Mouse (Mus musculus): ENCODE measurements around the gene Tada3. TPM values are rescaled to one million over a fixed set of nuclear protein-coding genes. Genes with fewer than 3 reads are reported as not detected.
"Not testable (repeated sequence)": the region's sequence is repeated elsewhere in the genome, so short reads cannot be mapped to it uniquely, and the experiment has no call there.

Gene Tada3
- total RNA-seq, 2 experiments from 2014 or later: 53.4 to 54.9 TPM

- DNase-seq (ENCODE audit: low spot score in 2 of 2): no peak
Measured at GRCm38 (mm10) chr6:113346897-113347296, 30.8 kb downstream of the Tada3 start.

DNA sequence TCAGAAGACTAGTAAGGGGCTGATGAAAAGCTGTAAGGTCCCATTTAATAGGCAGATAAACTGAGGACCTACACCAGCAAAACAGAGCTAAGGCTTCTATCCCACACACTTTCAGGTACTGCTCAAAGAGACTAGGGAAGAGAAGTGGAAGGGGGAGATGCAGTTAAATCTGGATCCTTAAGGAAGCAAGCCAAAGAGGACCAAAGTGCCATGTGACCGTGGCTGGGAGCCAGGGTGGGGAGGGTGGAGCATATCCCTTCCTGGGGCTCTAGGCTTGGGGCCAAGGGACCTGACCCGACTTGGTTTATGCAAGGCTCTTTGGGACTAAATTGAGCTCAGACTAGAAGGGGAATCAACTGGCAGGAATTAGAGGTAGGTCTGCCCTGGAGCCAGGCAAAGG is 33.4 kb downstream of the Tada3 start:
- DNase-seq (ENCODE audit: low spot score in 2 of 2): no peak

- peak; percentile 69 to 71 for DNase-seq (ENCODE audit: low spot score in 2 of 2)
Measured at GRCm38 (mm10) chr6:113343177-113344092, 34.2 kb downstream of the Tada3 start, which contains the start of gene Camk1. Gene Camk1, minus strand, starts transcription at chr6:113343984.

DNA sequence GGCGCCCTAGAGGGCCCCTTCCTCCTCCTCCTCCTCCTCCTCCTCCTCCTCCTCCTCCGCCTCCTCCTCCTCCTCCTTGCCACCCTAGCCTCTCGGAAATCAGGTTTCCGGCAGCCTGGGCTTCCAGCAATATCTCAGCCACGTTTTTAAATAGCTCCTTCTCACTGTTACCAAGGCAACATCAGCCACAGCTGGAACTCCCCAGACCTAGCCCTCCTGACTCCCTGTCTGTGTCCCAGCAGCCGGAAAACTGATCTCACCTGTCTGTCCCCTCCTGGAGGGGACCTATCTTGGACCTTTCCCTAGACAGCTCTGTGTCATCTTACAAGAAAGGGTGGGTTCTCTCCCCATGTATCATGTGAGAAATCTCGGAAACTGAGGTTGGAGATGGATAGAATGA is 35.4 kb downstream of the Tada3 start:
- DNase-seq (ENCODE audit: low spot score in 2 of 2): no peak

DNA sequence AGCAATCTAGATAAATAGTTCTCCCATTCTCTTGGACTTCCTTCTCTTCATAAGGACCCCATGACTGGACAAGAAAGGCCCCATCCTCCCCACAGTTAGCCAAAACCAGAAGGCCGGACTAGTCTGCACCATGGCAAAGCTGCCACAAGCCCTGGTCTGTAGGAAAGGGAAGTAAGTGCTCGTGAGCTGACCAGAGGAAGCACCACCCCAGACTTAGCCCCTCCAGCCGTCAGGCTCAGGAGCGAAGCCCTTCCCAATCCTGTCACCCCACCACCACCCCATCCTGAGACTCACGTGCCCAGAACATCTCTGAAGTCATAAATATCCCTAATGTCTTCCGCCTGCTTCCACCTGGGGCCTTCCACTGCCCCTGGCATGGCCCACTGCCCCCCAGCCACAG is 36.1 kb downstream of the Tada3 start:
- no peak for DNase-seq (ENCODE audit: low spot score in 2 of 2)

DNA sequence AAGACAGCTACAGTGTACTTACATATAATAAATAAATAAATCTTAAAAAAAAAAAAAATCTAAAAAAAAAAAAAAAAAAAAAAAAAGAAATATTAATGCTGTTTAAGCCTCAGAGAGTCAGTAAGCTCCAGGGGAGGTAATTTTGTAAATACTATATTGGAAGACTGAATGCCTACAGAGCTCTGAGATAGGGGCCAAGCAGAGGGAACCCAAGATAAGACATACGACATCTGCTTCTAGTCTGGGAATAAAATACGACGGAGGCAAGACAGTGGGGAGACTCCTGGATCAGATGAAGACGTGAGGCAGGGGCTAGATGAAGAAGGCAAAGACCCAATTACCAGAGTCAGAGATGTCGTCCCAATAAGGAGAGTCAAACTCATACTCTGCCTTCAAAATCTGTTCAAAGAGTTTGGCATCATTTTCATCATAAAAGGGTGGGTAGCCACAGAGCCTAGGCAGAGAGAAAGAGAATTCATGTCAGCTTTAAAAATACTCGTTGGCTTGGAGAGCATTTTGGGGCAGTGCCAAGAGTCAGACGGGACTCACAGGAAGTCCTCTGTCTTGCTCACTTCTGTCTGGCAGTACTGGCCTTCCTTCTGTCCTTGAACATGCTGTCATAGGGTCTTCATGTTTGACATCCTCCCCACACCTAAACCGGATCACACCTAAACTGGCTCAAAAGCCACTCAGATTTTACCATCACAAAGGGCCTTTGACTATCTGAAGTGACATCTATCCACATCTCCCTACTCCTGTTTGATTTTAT is 40.6 kb downstream of the Tada3 start:
- no peak for DNase-seq (ENCODE audit: low spot score in 2 of 2)

- DNase-seq (ENCODE audit: low spot score in 2 of 2): no peak
Measured at GRCm38 (mm10) chr6:113334216-113334615, 43.5 kb downstream of the Tada3 start.

DNA sequence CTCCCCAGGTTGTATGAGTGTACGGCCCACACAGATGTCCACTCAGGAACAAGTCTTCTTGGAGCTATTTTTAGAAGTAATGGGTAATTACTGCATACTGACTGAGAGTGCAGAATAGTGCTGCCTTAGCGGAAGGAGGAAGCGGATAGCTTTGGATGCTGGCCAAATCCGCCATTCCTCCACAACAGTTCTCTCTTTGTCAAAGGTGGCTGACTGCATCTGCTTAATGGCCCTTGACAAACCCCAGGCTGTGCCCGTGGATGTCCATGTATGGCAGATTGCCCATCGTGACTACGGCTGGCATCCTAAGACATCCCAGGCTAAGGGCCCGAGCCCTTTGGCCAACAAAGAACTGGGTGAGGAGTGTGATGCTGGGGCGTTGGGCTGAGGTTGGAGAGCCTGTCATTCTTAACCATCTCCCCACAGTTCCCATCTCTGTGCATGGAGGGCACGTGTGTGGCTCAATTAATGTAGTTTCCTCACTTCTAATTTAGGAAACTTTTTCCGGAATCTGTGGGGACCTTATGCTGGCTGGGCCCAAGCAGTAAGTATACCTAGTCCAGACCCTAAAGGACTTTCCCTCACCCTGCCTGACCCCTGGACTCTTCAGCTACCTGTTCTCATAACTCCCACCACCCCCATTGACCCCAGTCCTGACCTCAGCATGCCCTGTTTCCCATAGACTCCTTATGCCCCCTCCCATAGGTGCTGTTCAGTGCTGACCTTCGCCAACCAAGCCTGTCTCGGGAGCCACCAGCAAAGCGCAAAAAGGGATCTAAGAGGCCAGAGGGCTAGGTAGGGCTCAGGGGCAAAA is 44.3 kb downstream of the Tada3 start:
- peak in 1 of 2 experiments; percentile 65 for DNase-seq (ENCODE audit: low spot score in 2 of 2)

GRCm38 (mm10) chr6:113332734-113333133 is 44.9 kb downstream of the Tada3 start:
- DNase-seq (ENCODE audit: low spot score in 2 of 2): not testable (repeated sequence)

DNA sequence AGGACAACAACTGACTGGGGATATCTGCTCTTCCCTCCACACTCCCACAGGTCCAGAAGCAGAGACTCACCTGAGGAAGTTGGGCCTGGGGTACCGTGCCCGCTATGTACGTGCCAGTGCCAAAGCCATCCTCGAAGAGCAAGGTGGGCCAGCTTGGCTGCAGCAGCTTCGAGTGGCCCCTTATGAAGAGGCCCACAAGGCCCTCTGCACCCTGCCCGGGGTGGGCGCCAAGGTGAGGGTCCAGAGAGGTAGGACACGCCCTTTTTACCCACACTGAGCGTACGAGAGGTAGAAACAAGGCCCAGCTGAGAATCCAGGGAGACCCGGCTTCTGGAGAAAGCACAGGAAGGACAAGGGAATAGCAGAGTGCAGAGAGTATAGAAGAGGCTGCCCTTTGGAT is 46.0 kb downstream of the Tada3 start:
- no peak for DNase-seq (ENCODE audit: low spot score in 2 of 2)

DNA sequence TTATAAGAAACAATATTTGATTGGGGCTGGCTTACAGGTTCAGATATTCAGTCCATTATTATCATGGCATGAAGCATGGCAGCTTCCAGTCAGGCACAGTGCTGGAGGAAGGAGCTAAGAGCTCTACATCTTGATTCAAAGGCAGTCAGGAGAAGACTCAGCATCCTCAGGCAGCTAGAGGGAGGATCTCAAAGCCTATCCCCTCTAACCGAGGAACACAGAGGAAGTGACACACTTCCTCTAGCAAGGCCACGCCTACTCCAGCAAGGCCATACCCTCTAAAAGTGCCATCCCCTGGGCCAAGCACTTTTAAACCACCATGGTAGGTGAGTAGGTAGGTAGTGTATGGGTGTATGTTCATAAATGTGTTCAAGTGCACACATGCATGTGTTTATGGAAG is 47.1 kb downstream of the Tada3 start:
- DNase-seq (ENCODE audit: low spot score in 2 of 2): no peak

- no peak for DNase-seq (ENCODE audit: low spot score in 2 of 2)
Measured at GRCm38 (mm10) chr6:113329396-113329795, 48.3 kb downstream of the Tada3 start.

GRCm38 (mm10) chr6:113326533-113327315 is 51.0 kb downstream of the Tada3 start, which contains the start of gene Ogg1:
Gene Ogg1, plus strand, starts transcription at chr6:113326972.
- peak; percentile 96 to 99 for DNase-seq (ENCODE audit: low spot score in 2 of 2)

Small RNA genes lying within 50 kb of the gene (microRNA-seq; reads per million reads assigned to microRNA genes)
- 0 reads per million in 2 experiments for gene Gm24387

Other genes starting within 250 kb of the Tada3 start
- gene Lhfpl4, start 182.5 kb downstream of the Tada3 start, total RNA-seq (2021): 10 to 100 TPM; 86.6 to 91.8 TPM
- 10 to 100 TPM; 17.6 to 19.0 TPM for gene Mtmr14, start 140.0 kb downstream of the Tada3 start, total RNA-seq (2021)
- gene Cpne9, start 95.6 kb downstream of the Tada3 start, total RNA-seq (2021): 10 to 100 TPM; 14.3 to 21.8 TPM
- 10 to 100 TPM; 26.4 to 28.9 TPM for gene Brpf1, start 70.7 kb downstream of the Tada3 start, total RNA-seq (2021)
- 1 to 10 TPM; 7.0 to 7.2 TPM for gene Ogg1, start 50.9 kb downstream of the Tada3 start, total RNA-seq (2021)
- 10 to 100 TPM; 49.3 to 50.2 TPM for gene Camk1, start 33.9 kb downstream of the Tada3 start, total RNA-seq (2021)
- gene Arpc4, start 232 bp upstream of the Tada3 start, total RNA-seq (2021): 100 to 1,000 TPM; 348 to 363 TPM
- gene Ttll3, start 11.4 kb upstream of the Tada3 start, total RNA-seq (2021): 10 to 100 TPM; 11.7 to 13.7 TPM
- 10 to 100 TPM; 24.7 to 28.7 TPM for gene Rpusd3, start 41.5 kb upstream of the Tada3 start, total RNA-seq (2021)
- gene Cidec, start 57.9 kb upstream of the Tada3 start, total RNA-seq (2021): not detected
- gene Jagn1, start 64.7 kb upstream of the Tada3 start, total RNA-seq (2021): 10 to 100 TPM; 45.6 to 53.3 TPM
- gene Il17re, start 80.6 kb upstream of the Tada3 start, total RNA-seq (2021): under 1 TPM; 0.36 to 0.81 TPM
- gene Il17rc, start 93.5 kb upstream of the Tada3 start, total RNA-seq (2021): 1 to 10 TPM; 3.4 to 3.8 TPM
- 100 to 1,000 TPM in 1 of 2 experiments, 10 to 100 TPM in 1; 99.5 to 101 TPM for gene Creld1, start 105.4 kb upstream of the Tada3 start, total RNA-seq (2021)
- 10 to 100 TPM; 45.8 to 48.1 TPM for gene Prrt3, start 124.0 kb upstream of the Tada3 start, total RNA-seq (2021)
- 10 to 100 TPM; 79.0 to 80.5 TPM for gene Emc3, start 153.8 kb upstream of the Tada3 start, total RNA-seq (2021)
- 1 to 10 TPM; 2.5 to 4.1 TPM for gene Fancd2, start 153.8 kb upstream of the Tada3 start, total RNA-seq (2021)
- gene Fancd2os, start 222.8 kb upstream of the Tada3 start, total RNA-seq (2021): under 1 TPM; 0.23 to 0.45 TPM
- 100 to 1,000 TPM; 228 to 229 TPM for gene Brk1, start 226.9 kb upstream of the Tada3 start, total RNA-seq (2021)
- 10 to 100 TPM; 51.9 to 54.7 TPM for gene Vhl, start 246.1 kb upstream of the Tada3 start, total RNA-seq (2021)

Measured in layer of hippocampus, postnatal 14 days (tissue).